Mouse (Mus musculus): ENCODE results near the gene Zfyve26. TPM values are rescaled to one million over a fixed set of nuclear protein-coding genes. Genes with fewer than 3 reads are reported as not detected.

Zfyve26 gene
- 77.0 TPM for total RNA-seq (2023)

DNA sequence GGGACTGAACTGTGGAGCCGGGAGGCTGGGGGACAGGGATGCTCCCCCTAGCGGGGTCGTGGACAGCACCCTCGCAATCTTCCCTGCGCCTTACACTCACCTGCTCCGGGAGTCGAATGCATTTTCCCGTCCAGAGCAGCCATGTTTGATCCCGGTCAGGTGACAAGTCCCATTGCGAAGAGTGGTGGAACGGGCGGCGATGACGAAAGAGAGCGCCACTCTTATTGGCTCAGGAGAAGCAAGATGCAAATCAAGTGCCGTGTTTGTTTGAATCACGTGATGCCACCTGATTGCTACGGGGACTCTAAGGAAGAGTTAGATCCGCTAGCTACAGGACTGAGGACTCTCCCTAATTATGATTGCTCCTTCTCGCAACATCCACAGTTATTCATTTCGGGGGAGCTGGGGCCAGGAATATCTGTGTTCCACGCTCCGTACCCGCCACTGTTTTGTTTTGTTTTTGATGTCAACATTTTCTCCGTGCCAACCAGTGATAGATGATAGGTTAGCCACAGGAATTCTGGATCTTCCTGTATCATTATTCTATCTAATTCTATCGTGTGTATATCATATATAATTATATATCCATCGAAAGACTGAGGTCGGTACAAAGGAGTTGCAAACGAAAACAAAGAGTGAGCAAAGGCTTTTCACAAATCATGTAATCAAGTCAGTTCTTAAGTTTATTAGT is at the start of gene Zfyve26:
Gene Zfyve26, minus strand, starts transcription at position 179 of the 691 bp plus-strand sequence.

DNA sequence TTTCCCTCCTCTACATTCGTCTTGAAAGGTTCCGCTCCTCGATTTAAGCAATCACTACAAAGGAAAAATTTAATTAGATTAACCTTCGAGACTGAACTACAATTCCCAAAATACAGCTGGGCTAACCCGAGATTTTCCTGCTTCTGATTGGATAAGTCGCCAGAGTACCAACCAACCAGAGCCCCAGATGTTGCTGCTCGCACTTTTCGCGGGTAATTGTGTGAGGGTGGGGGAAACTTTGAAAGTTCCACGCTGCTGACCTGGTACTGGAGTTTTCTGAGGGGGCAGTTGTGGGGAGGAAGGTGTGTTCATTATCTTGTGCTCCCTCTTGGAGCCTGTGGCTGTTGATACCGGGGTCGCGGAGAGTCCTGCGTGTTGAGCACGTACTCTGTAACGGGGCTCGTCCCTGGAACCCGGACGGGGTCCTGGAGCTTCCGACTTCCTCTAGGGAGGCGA is 1.0 kb upstream of the Zfyve26 start, which contains the start of gene Rad51b:
Gene Rad51b, plus strand, starts transcription at position 162 of the 456 bp plus-strand sequence.

DNA sequence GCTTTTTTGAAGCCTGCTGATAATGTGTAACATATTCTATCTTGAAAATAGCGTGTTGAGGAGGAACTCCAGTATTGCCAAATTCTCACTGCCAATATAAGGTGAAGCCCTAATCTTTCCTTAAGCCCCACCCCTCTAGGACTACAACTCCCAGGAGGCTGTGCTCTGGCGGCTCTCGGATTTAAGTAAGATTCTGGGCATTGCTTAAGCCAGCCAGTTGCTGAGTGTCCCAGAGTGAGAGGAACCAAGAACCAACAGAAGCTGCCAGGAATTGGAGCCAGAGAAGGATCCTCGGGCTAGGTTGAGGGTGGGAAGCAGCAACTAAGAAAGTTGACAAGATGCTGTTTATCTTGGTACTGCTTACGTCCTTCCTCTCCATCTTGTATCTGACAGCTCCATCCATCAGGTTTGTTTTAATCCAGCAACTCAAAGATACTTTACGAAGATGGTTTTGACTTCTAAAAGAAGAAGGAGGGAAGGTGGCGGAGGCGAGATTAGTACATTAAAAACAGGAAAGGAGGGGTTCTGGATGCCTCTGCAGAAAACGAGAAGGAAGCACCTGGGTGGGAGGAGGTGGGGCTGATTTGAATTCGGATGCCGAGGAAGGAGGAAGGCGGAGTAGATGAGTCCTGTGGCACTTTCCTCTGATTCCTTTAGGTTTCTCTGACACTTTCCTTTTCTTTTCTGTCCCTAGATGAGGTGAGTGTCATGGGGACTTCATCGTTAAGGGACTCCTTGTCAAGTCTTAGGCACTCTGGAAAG is 87.2 kb downstream of the Zfyve26 start, which contains the start of gene Rdh12:
Gene Rdh12, plus strand, starts transcription at position 212 of the 762 bp plus-strand sequence.

DNA sequence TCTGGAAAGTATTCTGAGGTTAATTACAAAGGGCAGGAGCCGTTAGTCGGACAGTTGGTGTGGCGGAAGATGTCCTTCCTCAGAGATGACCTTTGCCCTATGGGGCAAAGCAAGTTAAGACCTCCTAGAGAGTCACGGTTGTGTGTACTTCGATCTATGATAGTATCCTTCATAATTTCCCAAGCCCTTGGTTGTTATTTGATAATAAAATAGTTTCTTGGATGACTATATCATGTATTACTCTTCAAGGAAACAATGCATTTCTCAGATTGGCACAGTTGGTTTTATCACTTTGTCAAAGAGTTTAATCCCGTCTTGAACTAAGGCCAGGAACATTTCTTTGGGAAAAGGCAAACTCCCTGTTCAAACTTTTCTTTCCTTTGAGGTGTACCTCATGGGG is 103.9 kb downstream of the Zfyve26 start, which contains the start of gene Rdh11:
Gene Rdh11, minus strand, starts transcription at position 101 of the 400 bp plus-strand sequence.

Other genes with a start within 250 kb of the Zfyve26 start
- gene Pigh, start 206.7 kb downstream of the Zfyve26 start, total RNA-seq (2023), result 7.0 TPM
- not detected for gene Arg2, start 165.5 kb downstream of the Zfyve26 start, total RNA-seq (2023)
- 53.2 TPM for gene Vti1b, start 123.6 kb downstream of the Zfyve26 start, total RNA-seq (2023)
- gene Rdh11, start 104.0 kb downstream of the Zfyve26 start, total RNA-seq (2023), result 18.7 TPM
- gene Rdh12, start 87.4 kb downstream of the Zfyve26 start, total RNA-seq (2023), result 4.1 TPM
- gene Rad51b, start 978 bp upstream of the Zfyve26 start, total RNA-seq (2023), result not detected

Measured in CD8-positive naive resting alpha-beta T cell, adult 57 days (primary cell).